Comparison of ENCODE assay signal across 21 mouse cellular contexts in genomic region chr16:30607868-30608267, GRCm38 (mm10). TPM values are rescaled to one million over a fixed set of nuclear protein-coding genes. Genes with fewer than 3 reads are reported as not detected.
DNase-seq lines count a peak whose midpoint lies in the region; ATAC-seq and TF ChIP-seq lines count a peak whose summit lies in the region.
"Had no signal": no experiment of that assay in that cellular context is flagged by ENCODE, and none has a peak within 500 bp of the region (broad histone marks: within the 10 kb centered on the region; RNA-seq: fewer than 3 reads in every experiment).

No protein-coding gene starts in this region.

- no peak overlapping the region for H3K9ac ChIP-seq in liver, postnatal 0 days (replicated peaks)
- no peak overlapping the region for H3K9ac ChIP-seq in liver, embryonic 11.5 days (ENCODE audit: low read depth, low read length)
- H3K9ac ChIP-seq in kidney, embryonic 15.5 days: no peak overlapping the region
- H3K9ac ChIP-seq: embryonic facial prominence, embryonic 15.5 days; heart, embryonic 13.5 days; hindbrain, embryonic 15.5 days had no signal

- no peak for TF ChIP-seq POLR2A in spleen, adult 2 months (IDR thresholded peaks at IDR 0.05; ENCODE audit: low read depth, low read length)
- TF ChIP-seq POLR2A in myocyte (IDR thresholded peaks at IDR 0.05; ENCODE audit: insufficient read length, low read depth): no peak

- H3K4me3 ChIP-seq in liver, postnatal 0 days (ENCODE audit: low read depth, low read length): no peak overlapping the region
- H3K4me3 ChIP-seq in liver, embryonic 11.5 days (ENCODE audit: low read depth, low read length): no peak overlapping the region
- H3K4me3 ChIP-seq in spleen, adult 2 months (ENCODE audit: extremely low read depth, insufficient read depth, insufficient read length): no peak overlapping the region
- H3K4me3 ChIP-seq in myocyte: no peak overlapping the region
- H3K4me3 ChIP-seq in kidney, embryonic 15.5 days (replicated peaks): no peak overlapping the region
- H3K4me3 ChIP-seq: embryonic facial prominence, embryonic 15.5 days; erythroblast, embryonic 14.5 days; forebrain, embryonic 10.5 days; gastrocnemius, adult 2 months; heart, embryonic 13.5 days; hindbrain, embryonic 15.5 days had no signal

- H3K79me2 ChIP-seq in myocyte (ENCODE audit: control insufficient read depth, insufficient read depth): no peaks in the 10 kb centered on the region

- H3K9me3 ChIP-seq in liver, postnatal 0 days (ENCODE audit: low read length): no peaks in the 10 kb centered on the region
- H3K9me3 ChIP-seq in liver, embryonic 11.5 days (ENCODE audit: control insufficient read depth, low read length): no peaks in the 10 kb centered on the region
- H3K9me3 ChIP-seq in kidney, embryonic 15.5 days (replicated peaks): no peaks in the 10 kb centered on the region
- H3K9me3 ChIP-seq: embryonic facial prominence, embryonic 15.5 days; forebrain, embryonic 10.5 days; heart, embryonic 13.5 days; hindbrain, embryonic 15.5 days had no signal

- H3K27me3 ChIP-seq in liver, postnatal 0 days (ENCODE audit: insufficient read depth, low read length): no peaks in the 10 kb centered on the region
- no peaks in the 10 kb centered on the region for H3K27me3 ChIP-seq in liver, embryonic 11.5 days (replicated peaks; ENCODE audit: control insufficient read depth, insufficient read depth, low read length)
- H3K27me3 ChIP-seq in spleen, adult 2 months (ENCODE audit: control insufficient read depth, insufficient read depth, low read length): no peaks in the 10 kb centered on the region
- H3K27me3 ChIP-seq in myocyte (ENCODE audit: control insufficient read depth, insufficient read depth, insufficient read length): peaks cover 31% of the 10 kb centered on the region
- no peaks in the 10 kb centered on the region; the same call in 1 of the 2 replicates for H3K27me3 ChIP-seq in kidney, embryonic 15.5 days
- H3K27me3 ChIP-seq: embryonic facial prominence, embryonic 15.5 days; heart, embryonic 13.5 days; Patski had no signal

- no peaks in the 10 kb centered on the region for H3K36me3 ChIP-seq in liver, postnatal 0 days (replicated peaks; ENCODE audit: insufficient read depth, low read length)
- no peaks in the 10 kb centered on the region for H3K36me3 ChIP-seq in liver, embryonic 11.5 days (ENCODE audit: control insufficient read depth, insufficient read depth, low read length)
- no peaks in the 10 kb centered on the region for H3K36me3 ChIP-seq in spleen, adult 2 months (ENCODE audit: control insufficient read depth, insufficient read depth, low read length)
- no peaks in the 10 kb centered on the region for H3K36me3 ChIP-seq in myocyte (ENCODE audit: control insufficient read depth, insufficient read depth)
- no peaks in the 10 kb centered on the region for H3K36me3 ChIP-seq in kidney, embryonic 15.5 days
- H3K36me3 ChIP-seq: embryonic facial prominence, embryonic 15.5 days; forebrain, embryonic 10.5 days; heart, embryonic 13.5 days; hindbrain, embryonic 15.5 days had no signal

- no peak for TF ChIP-seq EP300 in liver, postnatal 0 days (IDR thresholded peaks at IDR 0.05; ENCODE audit: low read depth)

- no peak for ATAC-seq in liver, postnatal 0 days
- no peak for ATAC-seq in liver, embryonic 11.5 days (replicated peaks; ENCODE audit: low FRiP score)
- ATAC-seq in kidney, embryonic 15.5 days (replicated peaks; ENCODE audit: low FRiP score): no peak
- ATAC-seq: activated CD4-positive, CD25-positive, alpha-beta regulatory T cell, adult 4 months; forebrain, embryonic 14.5 days; Patski had no signal

- peaks cover 19% of the 10 kb centered on the region; the same call in 1 of the 2 replicates for H3K4me1 ChIP-seq in liver, postnatal 0 days (ENCODE audit: insufficient read depth)
- peaks cover 6% of the 10 kb centered on the region; the same call in 1 of the 2 replicates for H3K4me1 ChIP-seq in liver, embryonic 11.5 days (replicated peaks; ENCODE audit: control insufficient read depth, insufficient read depth, low read length)
- H3K4me1 ChIP-seq in spleen, adult 2 months (ENCODE audit: control insufficient read depth, insufficient read depth, insufficient read length): peaks cover 32% of the 10 kb centered on the region; the same call in 1 of the 2 replicates
- peaks cover 36% of the 10 kb centered on the region for H3K4me1 ChIP-seq in kidney, embryonic 15.5 days

- peak overlapping the region; percentile 44; the same call in 1 of the 2 replicates for H3K27ac ChIP-seq in liver, postnatal 0 days (ENCODE audit: low read depth)
- H3K27ac ChIP-seq in liver, embryonic 11.5 days (ENCODE audit: low read depth, low read length): no peak overlapping the region
- H3K27ac ChIP-seq in spleen, adult 2 months (ENCODE audit: insufficient read depth, low read length): peak overlapping the region; percentile 76
- no peak overlapping the region for H3K27ac ChIP-seq in kidney, embryonic 15.5 days
- H3K27ac ChIP-seq: embryonic facial prominence, embryonic 15.5 days; forebrain, embryonic 10.5 days; gastrocnemius, adult 2 months; heart, embryonic 13.5 days; hindbrain, embryonic 15.5 days had no signal

- no peak overlapping the region for H3ac ChIP-seq in myocyte (ENCODE audit: control insufficient read depth, insufficient read length)

- no peak for TF ChIP-seq CTCF in liver, postnatal 0 days (IDR thresholded peaks at IDR 0.05; ENCODE audit: low read depth)
- no peak for TF ChIP-seq CTCF in spleen, adult 2 months (IDR thresholded peaks at IDR 0.05; ENCODE audit: extremely low read depth, insufficient read depth, insufficient read length, insufficient replicate concordance)

- DNase-seq in liver, postnatal 0 days: no peak
- no peak for DNase-seq in liver, embryonic 11.5 days (ENCODE audit: low spot score)
- DNase-seq in spleen, adult 2 months (ENCODE audit: low read depth in 1 of 2, low spot score in 2 of 2): peak; percentile 61 to 62
- DNase-seq in spleen, postnatal 14 days (ENCODE audit: low spot score in 2 of 2): no peak
- no peak for DNase-seq in right cerebral cortex, postnatal 4 days
- DNase-seq: adrenal gland, postnatal 14 days; cerebellum, adult 2 months; cerebellum, postnatal 10 days; gastrocnemius, adult 2 months; gastrocnemius, postnatal 25 days; heart, postnatal 36 days had no signal

- H3K4me2 ChIP-seq in liver, postnatal 0 days (ENCODE audit: low read depth, low read length): no peak overlapping the region
- no peak overlapping the region for H3K4me2 ChIP-seq in liver, embryonic 11.5 days
- peak overlapping the region; percentile 6 for H3K4me2 ChIP-seq in myocyte (ENCODE audit: low read depth)
- H3K4me2 ChIP-seq in kidney, embryonic 15.5 days: no peak overlapping the region
- H3K4me2 ChIP-seq: embryonic facial prominence, embryonic 15.5 days; heart, embryonic 13.5 days; hindbrain, embryonic 15.5 days had no signal

- whole genome bisulfite sequencing in liver, postnatal 0 days (ENCODE audit: insufficient replicate concordance): 70% methylated on average over 3 of the region's 3 CpGs
- 80% methylated on average over 3 of the region's 3 CpGs for WGBS in liver, embryonic 11.5 days
- WGBS in spleen, adult 2 months: 46% methylated on average over 3 of the region's 3 CpGs
- 63% methylated on average over 3 of the region's 3 CpGs for WGBS in kidney, embryonic 15.5 days

TF ChIP-seq in myocyte, 11 proteins besides CTCF, POLR2A, EP300 and RAD21:
- no peak for TF ChIP-seq REST (IDR thresholded peaks at IDR 0.05; ENCODE audit: insufficient read depth, insufficient read length)
- TF ChIP-seq MYOG (IDR thresholded peaks at IDR 0.05; ENCODE audit: control insufficient read depth in 1 of 3, insufficient read depth in 1 of 3, insufficient read length in 2 of 3, low read depth in 2 of 3): no peak

RNA-seq across cellular contexts. Expression of gene Fam43a, which starts 8.3 kb away (rescaled TPM):
- polyA plus RNA-seq in liver, postnatal 0 days (2015; fragmentation: Nextera tagmentation; extraction: Ambion mirVana): 6.1 and 6.8 TPM in 2 replicates
- polyA plus RNA-seq in liver, embryonic 11.5 days (2014; fragmentation: Nextera tagmentation; extraction: Ambion mirVana): 6.2 and 7.2 TPM in 2 replicates
- polyA plus RNA-seq in spleen, adult 2 months (2012; rRNA removed): 56.3 and 74.7 TPM in 2 replicates
- 0.77 TPM for polyA plus RNA-seq in myocyte (2012; fragmentation: generic; extraction: Trizol)
- polyA plus RNA-seq in kidney, embryonic 15.5 days (2015; fragmentation: Nextera tagmentation; extraction: Ambion mirVana): 22.5 and 25.1 TPM in 2 replicates

RNA-seq across cellular contexts. Expression of gene Lsg1, which starts 20.5 kb away (rescaled TPM):
- polyA plus RNA-seq in liver, postnatal 0 days (2015; fragmentation: Nextera tagmentation; extraction: Ambion mirVana): 25.4 and 25.6 TPM in 2 replicates
- 81.0 and 82.2 TPM in 2 replicates for polyA plus RNA-seq in liver, embryonic 11.5 days (2014; fragmentation: Nextera tagmentation; extraction: Ambion mirVana)
- polyA plus RNA-seq in spleen, adult 2 months (2012; rRNA removed): 9.6 and 10.2 TPM in 2 replicates
- polyA plus RNA-seq in myocyte (2012; fragmentation: generic; extraction: Trizol): 26.2 TPM
- polyA plus RNA-seq in kidney, embryonic 15.5 days (2015; fragmentation: Nextera tagmentation; extraction: Ambion mirVana): 69.4 and 73.0 TPM in 2 replicates

RNA-seq across cellular contexts. Expression of gene Tmem44, which starts 57.2 kb away (rescaled TPM):
- 0.73 and 0.89 TPM in 2 replicates for polyA plus RNA-seq in liver, postnatal 0 days (2015; fragmentation: Nextera tagmentation; extraction: Ambion mirVana)
- polyA plus RNA-seq in liver, embryonic 11.5 days (2014; fragmentation: Nextera tagmentation; extraction: Ambion mirVana): 3.5 and 4.1 TPM in 2 replicates
- 2.7 and 3.5 TPM in 2 replicates for polyA plus RNA-seq in spleen, adult 2 months (2012; rRNA removed)
- 1.1 TPM for polyA plus RNA-seq in myocyte (2012; fragmentation: generic; extraction: Trizol)
- polyA plus RNA-seq in kidney, embryonic 15.5 days (2015; fragmentation: Nextera tagmentation; extraction: Ambion mirVana): 15.0 and 18.6 TPM in 2 replicates

Comparison
In these comparisons a context has a peak if more than half of its experiments do, and no peak if none do; other contexts are left out.
1. DNase-seq: peak in spleen, adult 2 months (2 of 2); none in liver, postnatal 0 days (single experiment), liver, embryonic 11.5 days (single experiment), spleen, postnatal 14 days (0 of 2) and right cerebral cortex, postnatal 4 days (single experiment).
2. H3K27ac ChIP-seq: peak in liver, postnatal 0 days (single experiment) and spleen, adult 2 months (single experiment); none in liver, embryonic 11.5 days (single experiment) and kidney, embryonic 15.5 days (single experiment).